Comparison of ENCODE assay signal across 22 mouse cellular contexts in the genomic region with DNA sequence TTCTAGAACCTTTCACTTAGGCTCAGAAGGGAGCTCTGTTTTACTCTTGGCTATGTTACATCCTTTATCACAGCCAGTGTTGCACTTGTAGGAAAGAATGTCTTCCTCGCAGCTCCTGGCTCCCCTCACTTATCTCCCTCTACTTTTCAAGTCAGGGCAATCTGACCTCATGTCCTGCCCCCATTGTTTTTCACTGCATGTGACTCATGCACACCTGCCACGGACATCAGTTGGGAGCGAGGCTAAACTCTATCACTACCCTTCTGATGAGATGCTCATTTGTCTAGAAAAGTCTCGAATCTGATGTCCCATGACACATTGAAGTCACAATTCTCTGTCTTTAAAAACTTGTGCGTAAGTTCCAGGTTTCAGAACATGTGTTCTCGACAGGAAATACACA. TPM values are rescaled to one million over a fixed set of nuclear protein-coding genes. Genes with fewer than 3 reads are reported as not detected.
DNase-seq lines count a peak whose midpoint lies in the region; TF ChIP-seq lines count a peak whose summit lies in the region.
"Had no signal": no experiment of that assay in that cellular context is flagged by ENCODE, and none has a peak within 500 bp of the region (broad histone marks: within the 10 kb centered on the region; RNA-seq: fewer than 3 reads in every experiment).

No protein-coding gene starts in this region.

- H3K36me3 ChIP-seq in C2C12 (ENCODE audit: control insufficient read depth, insufficient read depth) (no peaks in the 10 kb centered on the region), myocyte (ENCODE audit: control insufficient read depth, insufficient read depth) (no peaks in the 10 kb centered on the region)
- H3K36me3 ChIP-seq: embryonic facial prominence, embryonic 10.5 days; embryonic facial prominence, embryonic 12.5 days; forebrain, embryonic 15.5 days; G1E had no signal

- peak; percentile 72 for DNase-seq in heart, adult 11 months
- no peak for DNase-seq in heart, adult 18-20 months
- no peak for DNase-seq in right cerebral cortex, postnatal 14 days
- DNase-seq: adrenal gland, adult 8-10 months; adrenal gland, postnatal 14 days; adrenal gland, postnatal 36 days; B cell, adult 2 months; cerebellum, adult 11-12 months; cerebellum, adult 2 months; cerebellum, adult 9-10 months; cerebellum, postnatal 10 days; cerebellum, postnatal 25 days; forebrain, postnatal 0 days had no signal

- H3K4me2 ChIP-seq in myocyte (ENCODE audit: low read depth): peak overlapping the region; percentile 20
- H3K4me2 ChIP-seq: embryonic facial prominence, embryonic 12.5 days; forebrain, embryonic 13.5 days; forebrain, embryonic 15.5 days had no signal

- H3K27me3 ChIP-seq in C2C12 (ENCODE audit: control insufficient read depth, insufficient read depth, insufficient read length): no peaks in the 10 kb centered on the region
- H3K27me3 ChIP-seq in myocyte (ENCODE audit: control insufficient read depth, insufficient read depth, insufficient read length): no peaks in the 10 kb centered on the region
- H3K27me3 ChIP-seq: embryonic facial prominence, embryonic 12.5 days; forebrain, embryonic 13.5 days; forebrain, embryonic 15.5 days had no signal

- no peaks in the 10 kb centered on the region for H3K79me3 ChIP-seq in C2C12 (ENCODE audit: low read depth)

- TF ChIP-seq POLR2A in myocyte (IDR thresholded peaks at IDR 0.05; ENCODE audit: insufficient read length, low read depth): no peak

- no peak for TF ChIP-seq CTCF in C2C12 (IDR thresholded peaks at IDR 0.05; ENCODE audit: control insufficient read depth, insufficient read depth, insufficient read length)

- no peaks in the 10 kb centered on the region for H3K79me2 ChIP-seq in C2C12 (ENCODE audit: control insufficient read depth, insufficient read depth)
- H3K79me2 ChIP-seq in myocyte (ENCODE audit: control insufficient read depth, insufficient read depth): no peaks in the 10 kb centered on the region

- H3K4me3 ChIP-seq in C2C12 (ENCODE audit: insufficient read depth, poor library complexity, severe bottlenecking): no peak overlapping the region
- no peak overlapping the region for H3K4me3 ChIP-seq in myocyte
- H3K4me3 ChIP-seq: embryonic facial prominence, embryonic 10.5 days; embryonic facial prominence, embryonic 12.5 days; forebrain, embryonic 13.5 days; forebrain, embryonic 15.5 days had no signal

- H3ac ChIP-seq in C2C12 (ENCODE audit: control insufficient read depth, insufficient read length, low read depth) (no peak overlapping the region), myocyte (ENCODE audit: control insufficient read depth, insufficient read length) (no peak overlapping the region)

TF ChIP-seq in C2C12, 6 proteins besides CTCF, POLR2A, EP300 and RAD21:
- TF ChIP-seq MYOG (IDR thresholded peaks at IDR 0.05; ENCODE audit: control insufficient read depth, extremely low read depth, insufficient read length) (no peak), MYOD1 (IDR thresholded peaks at IDR 0.05; ENCODE audit: control insufficient read depth, insufficient read length, low read depth) (peak; percentile 87)

TF ChIP-seq in myocyte, 11 proteins besides CTCF, POLR2A, EP300 and RAD21:
- TF ChIP-seq REST (IDR thresholded peaks at IDR 0.05; ENCODE audit: insufficient read depth, insufficient read length) (no peak), E2F4 (IDR thresholded peaks at IDR 0.05; ENCODE audit: insufficient read depth) (no peak), CEBPB (IDR thresholded peaks at IDR 0.05; ENCODE audit: insufficient read depth, poor library complexity, severe bottlenecking) (no peak), MYOG (IDR thresholded peaks at IDR 0.05; ENCODE audit: control insufficient read depth in 1 of 3, insufficient read depth in 1 of 3, insufficient read length in 2 of 3, low read depth in 2 of 3) (peak in 1 of 3 experiments; percentile 15), MYOD1 (IDR thresholded peaks at IDR 0.05; ENCODE audit: control insufficient read depth in 1 of 3, insufficient read length in 2 of 3, low read depth in 2 of 3) (peak; percentile 1 to 86 (median 83)), USF1 (IDR thresholded peaks at IDR 0.05; ENCODE audit: low read depth) (no peak), POLR2AphosphoS2 (IDR thresholded peaks at IDR 0.05; ENCODE audit: insufficient read length, low read depth) (no peak), SRF (IDR thresholded peaks at IDR 0.05; ENCODE audit: control insufficient read depth, insufficient read length, low read depth) (no peak), TCF3 (IDR thresholded peaks at IDR 0.05; ENCODE audit: insufficient read length, low read depth) (no peak), MAX (IDR thresholded peaks at IDR 0.05; ENCODE audit: low read depth) (no peak)

RNA-seq across cellular contexts. Expression of a gene that starts 12.3 kb away (rescaled TPM):
- not detected for total RNA-seq in heart, adult 18-20 months (2021)
- polyA plus RNA-seq in C2C12 (2012; fragmentation: generic; extraction: Trizol): not detected
- 0.08 TPM for polyA plus RNA-seq in myocyte (2012; fragmentation: generic; extraction: Trizol)
- total RNA-seq: adrenal gland, postnatal 14 days; G1E had no signal
- polyA plus RNA-seq: activated CD4-positive, CD25-positive, alpha-beta regulatory T cell, adult 4 months; G1E; Patski had no signal
